Mouse (Mus musculus) brain, embryonic 14.5 days (tissue): ENCODE measurements around the gene Lztr1.

Experiments
- CTCF ChIP-seq: fragments of 200-500 bp; IDR thresholded peaks from 2 replicates; pipeline ENCODE4 v1.5.1; 2012; ENCODE audit warnings: inconsistent platforms, mild to moderate bottlenecking, moderate library complexity, borderline replicate concordance; ENCODE audit not compliant: insufficient read depth, insufficient read length; ENCODE audit errors: extremely low read depth
- POLR2A ChIP-seq: fragments of 200-500 bp; IDR thresholded peaks from 2 replicates; pipeline ENCODE4 v1.6.1; 2012; ENCODE audit warnings: mild to moderate bottlenecking, inconsistent platforms, borderline replicate concordance; ENCODE audit not compliant: poor library complexity, insufficient read depth, insufficient read length, severe bottlenecking; ENCODE audit errors: extremely low read depth

DNA sequence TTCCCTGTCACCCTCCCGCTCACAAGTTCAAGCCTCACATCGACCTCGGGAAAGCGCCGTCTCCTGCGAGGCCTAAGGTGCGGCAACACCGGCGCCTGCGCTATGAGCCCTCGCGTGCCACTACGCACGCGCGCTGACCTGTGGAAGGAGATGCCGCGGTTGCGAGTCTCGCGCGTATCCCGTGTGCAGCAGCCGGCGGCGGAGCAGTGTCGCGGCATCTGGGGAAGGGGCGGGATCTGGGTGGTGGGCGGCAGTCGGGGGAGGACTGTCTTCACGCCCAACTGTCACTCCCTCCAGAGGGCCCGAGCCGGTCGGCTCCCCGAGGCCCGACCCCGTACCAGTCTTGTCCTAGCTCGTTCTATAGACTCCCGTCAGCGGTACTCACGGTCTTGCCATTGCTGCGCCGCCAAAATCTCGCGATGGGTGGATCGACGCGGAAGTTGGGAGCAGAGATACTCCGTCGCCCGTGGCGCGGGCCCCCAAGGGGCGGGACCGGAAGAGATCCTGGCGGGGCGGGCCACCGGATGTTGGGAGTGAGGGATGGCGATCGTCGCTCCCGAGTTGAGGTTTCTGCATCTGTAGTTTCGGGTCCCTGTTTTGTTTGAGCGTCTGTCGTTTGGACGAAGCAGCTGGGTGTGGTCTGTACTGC, 22.3 kb downstream of the Lztr1 start, which contains the start of gene Thap7:
- TF ChIP-seq CTCF: no peak
- peak; percentile 88; the same call in 1 of the 2 replicates for TF ChIP-seq POLR2A
